Mouse (Mus musculus) forebrain, postnatal 0 days (tissue): ENCODE data around the gene Zic1. TPM values are rescaled to one million over a fixed set of nuclear protein-coding genes. Genes with fewer than 3 reads are reported as not detected.

Experiments used
- ATAC-seq: fragments of 200-750 bp; cut with Nextera tagmentation; 2 replicates; pipeline ENCODE4 v1.8.0; 2017; ENCODE audit warnings: mild to moderate bottlenecking, moderate library complexity
- DNase-seq: peaks from one replicate; pipeline ENCODE4 v3.0.0-alpha.2; 2015
- H3K27ac ChIP-seq: fragments of 300-500 bp; sonication (generic); 2 replicates; pipeline ENCODE4 v1.5.1; 2014; ENCODE audit warnings: low read depth, mild to moderate bottlenecking, antibody characterized with exemption, low read length, moderate library complexity, mixed read lengths
- H3K27me3 ChIP-seq: fragments of 300-500 bp; sonication (generic); 2 replicates; pipeline ENCODE4 v1.6.1; 2014; ENCODE audit warnings: mild to moderate bottlenecking, low read length, mixed read lengths; ENCODE audit not compliant: insufficient read depth
- H3K36me3 ChIP-seq: fragments of 300-500 bp; sonication (generic); 2 replicates; pipeline ENCODE4 v1.6.1; 2014; ENCODE audit warnings: mild to moderate bottlenecking, moderate library complexity; ENCODE audit not compliant: insufficient read depth
- H3K4me1 ChIP-seq: fragments of 300-500 bp; sonication (generic); 2 replicates; pipeline ENCODE4 v1.6.1; 2014; ENCODE audit warnings: antibody characterized with exemption; ENCODE audit not compliant: insufficient read depth
- H3K4me2 ChIP-seq: fragments of 300-500 bp; sonication (generic); 2 replicates; pipeline ENCODE4 v1.6.1; 2014; ENCODE audit warnings: low read depth, mild to moderate bottlenecking, moderate library complexity
- H3K4me3 ChIP-seq: fragments of 300-500 bp; sonication (generic); 2 replicates; pipeline ENCODE4 v1.5.1; 2014; ENCODE audit warnings: low read depth, low read length, mixed read lengths
- H3K9ac ChIP-seq: fragments of 300-500 bp; sonication (generic); 2 replicates; pipeline ENCODE4 v1.6.1; 2014; ENCODE audit warnings: mild to moderate bottlenecking
- H3K9me3 ChIP-seq: fragments of 300-500 bp; sonication (generic); 2 replicates; pipeline ENCODE4 v1.6.1; 2016; ENCODE audit warnings: low read length
- CTCF ChIP-seq: sonication (generic); IDR thresholded peaks from 2 replicates; pipeline ENCODE4 v1.5.1; 2016; ENCODE audit warnings: antibody characterized with exemption, control low read depth, low read depth
- WGBS: fragments of 180-500 bp; shearing (Covaris S2); extraction: QIAGEN DNeasy Blood & Tissue Kit; methylation state at CpG from one replicate; pipeline ENCODE4 v1.1.7; 2014; 5-methylcytosine and 5-hydroxymethylcytosine counted together
- polyA plus RNA-seq: library from polyadenylated mRNA; unstranded; fragments of >200 nt; fragmentation: Nextera tagmentation; extraction: Ambion mirVana; gene quantifications from 2 replicates; pipeline ENCODE4 v1.2.1, GENCODE M21; 2015
- total RNA-seq: library from RNA; depleted of rRNA; stranded (reverse); fragments of >200 nt; gene quantifications from 2 replicates; pipeline ENCODE4 v1.2.3, GENCODE M21; 2014; rRNA removed

The Zic1 gene
- total RNA-seq: 65.4 and 127 TPM in 2 replicates
- polyA plus RNA-seq: 4.4 and 8.9 TPM in 2 replicates

GRCm38 (mm10) chr9:91365664-91366063 lies at the start of gene Zic1:
Gene Zic1, minus strand, starts transcription at chr9:91365810.
- under 1% methylated on average over 31 of the region's 33 CpGs for WGBS
- Histone ChIP-seq H3K36me3 (no peaks in the 10 kb centered on the region), H3K9me3 (no peaks in the 10 kb centered on the region), H3K27ac (peak within 1 kb of the TSS; percentile 77), H3K9ac (peak within 1 kb of the TSS; percentile 51), H3K4me3 (peak within 1 kb of the TSS; percentile 37), H3K27me3 (peaks cover 36% of the 10 kb centered on the region), H3K4me1 (no peaks in the 10 kb centered on the region), H3K4me2 (peak within 1 kb of the TSS; percentile 47)
- ATAC-seq (peak; percentile 90), DNase-seq (peak; percentile 81)
- TF ChIP-seq CTCF: no peak

- 3% methylated on average over 12 of the region's 12 CpGs for WGBS
- ATAC-seq (peak; percentile 90), DNase-seq (peak; percentile 72)
- no peak overlapping the region for H3K27ac ChIP-seq
- H3K4me2 ChIP-seq: peak overlapping the region; percentile 45
- no peaks in the 10 kb centered on the region for H3K9me3 ChIP-seq
- H3K4me3 ChIP-seq: peak overlapping the region; percentile 19; the same call in 1 of the 2 replicates
- no peak overlapping the region for H3K9ac ChIP-seq
- H3K4me1 ChIP-seq: no peaks in the 10 kb centered on the region
- no peak for TF ChIP-seq CTCF
- no peaks in the 10 kb centered on the region for H3K36me3 ChIP-seq
- H3K27me3 ChIP-seq: peaks cover 60% of the 10 kb centered on the region
Measured at GRCm38 (mm10) chr9:91414007-91414661, 48.5 kb upstream of the Zic1 start.

GRCm38 (mm10) chr9:91409771-91410170 lies 44.2 kb upstream of the Zic1 start:
- Histone ChIP-seq H3K9me3 (no peaks in the 10 kb centered on the region), H3K4me1 (no peaks in the 10 kb centered on the region), H3K36me3 (no peaks in the 10 kb centered on the region), H3K9ac (no peak overlapping the region), H3K27me3 (peaks cover 68% of the 10 kb centered on the region), H3K4me3 (no peak overlapping the region), H3K4me2 (no peak overlapping the region), H3K27ac (peak overlapping the region; percentile 35; the same call in 1 of the 2 replicates)
- WGBS: 13% methylated on average over 3 of the region's 3 CpGs
- no peak for TF ChIP-seq CTCF
- no peak for DNase-seq
- ATAC-seq: no peak

- Histone ChIP-seq H3K27ac (no peak overlapping the region), H3K4me3 (peak overlapping the region; percentile 17; the same call in 1 of the 2 replicates), H3K9me3 (no peaks in the 10 kb centered on the region), H3K9ac (no peak overlapping the region), H3K36me3 (no peaks in the 10 kb centered on the region), H3K27me3 (peaks cover 86% of the 10 kb centered on the region), H3K4me2 (peak overlapping the region; percentile 34; the same call in 1 of the 2 replicates), H3K4me1 (no peaks in the 10 kb centered on the region)
- 9% methylated on average over 6 of the region's 6 CpGs for WGBS
- DNase-seq (no peak), ATAC-seq (no peak)
- no peak for TF ChIP-seq CTCF
Measured at GRCm38 (mm10) chr9:91406258-91406763, 40.7 kb upstream of the Zic1 start.

- Histone ChIP-seq H3K4me1 (no peaks in the 10 kb centered on the region), H3K4me3 (peak overlapping the region; percentile 17), H3K36me3 (no peaks in the 10 kb centered on the region), H3K27ac (0 out of 2 replicates have a peak overlapping the region, but pooled peaks have one; percentile 35), H3K27me3 (peaks cover 89% of the 10 kb centered on the region), H3K9me3 (no peaks in the 10 kb centered on the region), H3K9ac (0 out of 2 replicates have a peak overlapping the region, but pooled peaks have one; percentile 14), H3K4me2 (peak overlapping the region; percentile 34)
- TF ChIP-seq CTCF: no peak
- ATAC-seq (peak; percentile 36; the same call in 1 of the 2 replicates), DNase-seq (peak; percentile 54)
- 1% methylated on average over 16 of the region's 16 CpGs for WGBS
Measured at GRCm38 (mm10) chr9:91405753-91406178, 40.2 kb upstream of the Zic1 start.

- Histone ChIP-seq H3K9ac (0 out of 2 replicates have a peak overlapping the region, but pooled peaks have one; percentile 14), H3K4me1 (no peaks in the 10 kb centered on the region), H3K4me2 (peak overlapping the region; percentile 34), H3K9me3 (no peaks in the 10 kb centered on the region), H3K4me3 (peak overlapping the region; percentile 17), H3K36me3 (no peaks in the 10 kb centered on the region), H3K27ac (peak overlapping the region; percentile 35; the same call in 1 of the 2 replicates), H3K27me3 (peaks cover 87% of the 10 kb centered on the region)
- no peak for TF ChIP-seq CTCF
- under 1% methylated on average over 27 of the region's 27 CpGs for WGBS
- DNase-seq (peak; percentile 63), ATAC-seq (peak; percentile 25; the same call in 1 of the 2 replicates)
Measured at GRCm38 (mm10) chr9:91404905-91405752, 39.5 kb upstream of the Zic1 start.
